Mouse (Mus musculus): ENCODE results near the gene Fam198a. TPM values are rescaled to one million over a fixed set of nuclear protein-coding genes. Genes with fewer than 3 reads are reported as not detected.

Gene Fam198a
- polyA plus RNA-seq, 1 experiment from 2014 or later, result 6.7 TPM

DNA sequence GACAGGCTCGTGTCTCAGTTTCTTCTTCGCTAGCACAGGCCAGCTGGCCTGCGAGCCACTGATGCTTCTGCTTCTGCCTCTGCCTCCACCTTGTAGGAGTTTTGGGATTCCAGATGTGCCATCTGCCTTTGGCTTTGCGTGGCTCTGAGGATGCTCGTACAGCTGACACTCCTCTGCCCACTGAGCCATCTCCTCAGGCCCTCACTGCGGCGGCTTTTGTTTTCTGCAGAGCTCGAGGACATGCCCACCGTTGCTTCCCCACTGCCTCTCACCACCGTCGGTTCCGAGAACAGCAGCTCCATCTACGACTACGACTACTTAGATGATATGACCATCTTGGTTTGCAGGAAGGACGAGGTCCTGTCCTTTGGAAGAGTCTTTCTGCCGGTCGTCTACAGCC is 42.5 kb upstream of the Fam198a start:
- 87% methylated on average over 17 of the region's 17 CpGs for WGBS
- no peak overlapping the region for H3K4me2 ChIP-seq (ENCODE audit: low read depth, low read length)
- H3K9ac ChIP-seq (ENCODE audit: low read length), result no peak overlapping the region
- no peaks in the 10 kb centered on the region for H3K4me1 ChIP-seq (ENCODE audit: control insufficient read depth, insufficient read depth, low read length)
- no peak for ATAC-seq (ENCODE audit: insufficient read depth, low FRiP score)
- H3K9me3 ChIP-seq (replicated peaks; ENCODE audit: control insufficient read depth, low read length), result no peaks in the 10 kb centered on the region
- H3K27ac ChIP-seq (ENCODE audit: low read length), result no peak overlapping the region
- no peaks in the 10 kb centered on the region for H3K27me3 ChIP-seq (ENCODE audit: control insufficient read depth, insufficient read depth, low read length)
- no peak overlapping the region for H3K4me3 ChIP-seq (replicated peaks; ENCODE audit: low read length)
- no peaks in the 10 kb centered on the region for H3K36me3 ChIP-seq (ENCODE audit: control insufficient read depth, insufficient read depth, low read length)

DNA sequence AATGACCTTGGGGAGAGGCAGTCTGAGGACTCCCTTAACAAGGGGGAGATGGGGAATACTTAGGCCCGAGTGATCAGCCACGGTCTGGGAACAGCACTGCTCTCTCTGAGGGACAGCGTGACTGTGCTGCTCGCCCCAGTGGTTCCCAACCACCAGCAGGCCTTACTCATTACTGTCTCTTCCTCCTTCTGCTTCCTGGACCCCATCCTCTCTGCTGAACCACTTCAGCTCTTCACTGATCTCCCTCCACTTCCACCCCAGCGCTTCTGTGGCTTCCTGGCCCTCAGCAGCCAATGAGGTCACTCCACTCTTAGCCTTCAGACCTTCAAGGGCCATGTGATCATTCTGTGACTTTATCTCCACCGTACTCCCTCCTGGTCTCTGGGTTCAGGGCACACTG is 41.2 kb upstream of the Fam198a start:
- Histone ChIP-seq H3K4me3 (replicated peaks; ENCODE audit: low read length) (no peak overlapping the region), H3K4me2 (ENCODE audit: low read depth, low read length) (no peak overlapping the region), H3K9ac (ENCODE audit: low read length) (no peak overlapping the region), H3K9me3 (replicated peaks; ENCODE audit: control insufficient read depth, low read length) (no peaks in the 10 kb centered on the region), H3K36me3 (ENCODE audit: control insufficient read depth, insufficient read depth, low read length) (no peaks in the 10 kb centered on the region), H3K27ac (ENCODE audit: low read length) (no peak overlapping the region), H3K4me1 (ENCODE audit: control insufficient read depth, insufficient read depth, low read length) (no peaks in the 10 kb centered on the region), H3K27me3 (ENCODE audit: control insufficient read depth, insufficient read depth, low read length) (no peaks in the 10 kb centered on the region)
- 71% methylated on average over 6 of the region's 6 CpGs for WGBS
- no peak for ATAC-seq (ENCODE audit: insufficient read depth, low FRiP score)

DNA sequence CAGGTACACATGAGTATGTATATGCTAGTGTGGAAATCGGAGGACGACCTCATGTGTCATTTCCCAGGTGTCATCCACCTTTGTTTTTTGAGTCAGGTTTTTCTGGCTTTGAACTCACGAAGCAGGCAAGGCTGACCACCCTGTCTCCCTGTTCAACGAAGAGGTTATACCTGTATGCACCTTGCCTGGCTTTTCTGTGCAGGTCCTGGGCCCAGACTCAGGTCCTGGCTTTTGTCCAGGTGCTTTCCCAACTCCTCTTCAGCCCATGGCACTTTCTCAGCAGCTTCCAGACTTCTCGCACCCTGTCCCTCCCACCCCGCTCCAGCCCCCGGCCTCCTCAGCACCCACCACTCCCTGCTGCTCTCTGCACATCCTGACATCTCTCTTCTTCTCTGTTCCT is 39.6 kb upstream of the Fam198a start:
- Histone ChIP-seq H3K36me3 (ENCODE audit: control insufficient read depth, insufficient read depth, low read length) (no peaks in the 10 kb centered on the region), H3K27me3 (ENCODE audit: control insufficient read depth, insufficient read depth, low read length) (no peaks in the 10 kb centered on the region), H3K4me3 (replicated peaks; ENCODE audit: low read length) (no peak overlapping the region), H3K9ac (ENCODE audit: low read length) (no peak overlapping the region), H3K4me2 (ENCODE audit: low read depth, low read length) (no peak overlapping the region), H3K9me3 (replicated peaks; ENCODE audit: control insufficient read depth, low read length) (no peaks in the 10 kb centered on the region), H3K27ac (ENCODE audit: low read length) (no peak overlapping the region), H3K4me1 (ENCODE audit: control insufficient read depth, insufficient read depth, low read length) (no peaks in the 10 kb centered on the region)
- WGBS, result 84% methylated on average over 7 of the region's 7 CpGs
- no peak for ATAC-seq (ENCODE audit: insufficient read depth, low FRiP score)

DNA sequence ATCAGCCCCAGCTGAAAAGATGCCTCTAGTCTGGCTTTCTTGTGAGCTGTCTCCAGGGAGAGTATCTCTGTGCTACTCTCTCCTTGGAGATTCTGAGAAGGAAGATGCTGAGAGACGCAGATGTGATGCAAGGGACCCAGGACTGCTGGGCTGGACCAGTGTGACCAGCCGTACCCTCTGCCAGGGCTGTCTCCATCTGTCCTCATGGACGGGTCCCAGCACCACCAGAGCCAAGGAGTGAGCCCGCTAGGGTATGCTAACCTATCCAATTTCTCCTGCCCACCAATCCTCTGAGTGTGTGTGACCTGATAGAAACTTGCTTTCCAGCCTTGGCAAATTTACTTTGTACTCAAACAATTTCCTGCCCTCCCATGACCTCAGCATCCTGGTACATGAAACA is 38.0 kb upstream of the Fam198a start:
- Histone ChIP-seq H3K4me1 (ENCODE audit: control insufficient read depth, insufficient read depth, low read length) (no peaks in the 10 kb centered on the region), H3K36me3 (ENCODE audit: control insufficient read depth, insufficient read depth, low read length) (no peaks in the 10 kb centered on the region), H3K27me3 (ENCODE audit: control insufficient read depth, insufficient read depth, low read length) (no peaks in the 10 kb centered on the region), H3K9me3 (replicated peaks; ENCODE audit: control insufficient read depth, low read length) (no peaks in the 10 kb centered on the region), H3K4me2 (ENCODE audit: low read depth, low read length) (no peak overlapping the region), H3K9ac (ENCODE audit: low read length) (no peak overlapping the region), H3K27ac (ENCODE audit: low read length) (no peak overlapping the region), H3K4me3 (replicated peaks; ENCODE audit: low read length) (no peak overlapping the region)
- 80% methylated on average over 4 of the region's 4 CpGs for WGBS
- ATAC-seq (ENCODE audit: insufficient read depth, low FRiP score), result no peak

DNA sequence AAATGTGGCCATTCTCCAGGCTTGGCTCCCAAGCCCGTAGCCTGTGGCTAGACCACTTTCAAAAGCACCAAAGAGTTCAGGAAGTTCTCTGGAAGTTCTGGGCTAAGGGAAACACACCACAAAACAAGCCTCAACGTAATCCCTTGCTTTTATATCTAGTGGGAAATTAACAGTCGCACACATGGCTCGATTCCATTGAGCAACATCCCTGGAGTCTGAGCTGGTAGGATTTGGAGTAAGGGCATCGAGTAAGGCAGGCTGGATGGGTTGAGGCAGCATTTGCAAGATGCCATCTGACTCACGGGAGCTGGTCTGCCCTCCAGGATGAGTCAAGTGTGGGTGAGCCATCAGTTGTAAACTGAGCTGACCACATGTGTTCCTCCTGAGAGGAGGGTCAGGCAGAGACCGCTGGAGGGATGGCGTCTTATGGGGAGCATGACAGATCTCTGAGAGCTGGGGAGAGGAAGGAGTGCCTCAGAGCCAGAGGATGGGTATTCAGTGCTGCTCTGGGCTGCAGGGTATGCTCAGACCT is 36.5 kb upstream of the Fam198a start:
- no peak overlapping the region for H3K4me3 ChIP-seq (replicated peaks; ENCODE audit: low read length)
- H3K27ac ChIP-seq (ENCODE audit: low read length), result no peak overlapping the region
- H3K27me3 ChIP-seq (ENCODE audit: control insufficient read depth, insufficient read depth, low read length), result no peaks in the 10 kb centered on the region
- no peaks in the 10 kb centered on the region for H3K36me3 ChIP-seq (ENCODE audit: control insufficient read depth, insufficient read depth, low read length)
- no peak for ATAC-seq (ENCODE audit: insufficient read depth, low FRiP score)
- 78% methylated on average over 8 of the region's 8 CpGs for WGBS
- no peak overlapping the region for H3K4me2 ChIP-seq (ENCODE audit: low read depth, low read length)
- H3K9me3 ChIP-seq (replicated peaks; ENCODE audit: control insufficient read depth, low read length), result no peaks in the 10 kb centered on the region
- H3K9ac ChIP-seq (ENCODE audit: low read length), result no peak overlapping the region
- H3K4me1 ChIP-seq (ENCODE audit: control insufficient read depth, insufficient read depth, low read length), result no peaks in the 10 kb centered on the region

DNA sequence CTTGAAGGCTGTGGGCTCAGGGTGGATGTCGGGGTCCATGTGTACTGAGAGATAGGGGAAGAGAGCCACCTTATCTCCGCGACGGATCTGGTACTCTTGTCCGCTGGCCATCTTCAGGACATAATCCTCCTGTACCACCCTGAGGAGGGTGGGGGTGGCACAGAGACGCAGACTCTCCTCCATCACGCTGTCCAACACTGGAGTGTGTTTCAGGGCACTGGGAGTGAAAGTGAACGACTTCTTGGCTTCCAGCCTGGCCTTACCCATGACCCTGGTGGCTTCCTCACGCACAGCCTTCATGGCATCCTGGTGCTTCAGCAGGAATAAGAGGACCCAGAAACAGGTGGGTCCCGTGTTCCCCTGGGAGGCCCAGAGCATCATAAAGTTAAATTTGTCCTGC is 35.7 kb upstream of the Fam198a start:
- no peak overlapping the region for H3K4me2 ChIP-seq (ENCODE audit: low read depth, low read length)
- no peak overlapping the region for H3K27ac ChIP-seq (ENCODE audit: low read length)
- WGBS, result 84% methylated on average over 10 of the region's 10 CpGs
- no peak for ATAC-seq (ENCODE audit: insufficient read depth, low FRiP score)
- H3K4me1 ChIP-seq (ENCODE audit: control insufficient read depth, insufficient read depth, low read length), result no peaks in the 10 kb centered on the region
- no peaks in the 10 kb centered on the region for H3K27me3 ChIP-seq (ENCODE audit: control insufficient read depth, insufficient read depth, low read length)
- H3K36me3 ChIP-seq (ENCODE audit: control insufficient read depth, insufficient read depth, low read length), result no peaks in the 10 kb centered on the region
- H3K4me3 ChIP-seq (replicated peaks; ENCODE audit: low read length), result no peak overlapping the region
- H3K9me3 ChIP-seq (replicated peaks; ENCODE audit: control insufficient read depth, low read length), result no peaks in the 10 kb centered on the region
- H3K9ac ChIP-seq (ENCODE audit: low read length), result no peak overlapping the region

DNA sequence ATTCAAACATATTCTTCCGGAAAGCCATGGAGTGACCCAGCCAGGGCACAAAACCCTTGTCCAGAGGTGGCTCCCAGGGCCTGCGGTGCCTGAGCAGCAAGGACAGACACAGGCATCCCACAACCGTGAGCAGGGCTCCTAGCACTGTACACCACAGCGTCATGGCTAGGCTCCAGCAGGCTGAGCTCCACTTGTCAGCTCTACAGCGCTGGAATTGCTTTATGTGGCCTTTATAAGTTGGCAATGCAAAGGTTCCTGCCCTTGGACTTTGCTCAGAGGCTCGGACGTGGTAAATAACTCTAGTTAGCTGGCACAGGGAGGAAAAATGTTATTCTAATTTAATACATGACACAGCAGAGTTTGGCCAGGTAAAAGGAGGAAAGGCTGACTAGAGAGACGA is 34.7 kb upstream of the Fam198a start, which contains the start of gene Cyp8b1:
Cyp8b1 (minus strand) TSS at position 204 of the 400 bp plus-strand sequence.
- Histone ChIP-seq H3K9me3 (replicated peaks; ENCODE audit: control insufficient read depth, low read length) (no peaks in the 10 kb centered on the region), H3K36me3 (ENCODE audit: control insufficient read depth, insufficient read depth, low read length) (no peaks in the 10 kb centered on the region), H3K4me2 (ENCODE audit: low read depth, low read length) (no peak within 1 kb of the TSS), H3K4me3 (replicated peaks; ENCODE audit: low read length) (no peak within 1 kb of the TSS), H3K27me3 (ENCODE audit: control insufficient read depth, insufficient read depth, low read length) (no peaks in the 10 kb centered on the region), H3K4me1 (ENCODE audit: control insufficient read depth, insufficient read depth, low read length) (no peaks in the 10 kb centered on the region), H3K9ac (ENCODE audit: low read length) (no peak within 1 kb of the TSS), H3K27ac (ENCODE audit: low read length) (no peak within 1 kb of the TSS)
- 64% methylated on average over 8 of the region's 8 CpGs for WGBS
- peak; percentile 77 for ATAC-seq (ENCODE audit: insufficient read depth, low FRiP score)

DNA sequence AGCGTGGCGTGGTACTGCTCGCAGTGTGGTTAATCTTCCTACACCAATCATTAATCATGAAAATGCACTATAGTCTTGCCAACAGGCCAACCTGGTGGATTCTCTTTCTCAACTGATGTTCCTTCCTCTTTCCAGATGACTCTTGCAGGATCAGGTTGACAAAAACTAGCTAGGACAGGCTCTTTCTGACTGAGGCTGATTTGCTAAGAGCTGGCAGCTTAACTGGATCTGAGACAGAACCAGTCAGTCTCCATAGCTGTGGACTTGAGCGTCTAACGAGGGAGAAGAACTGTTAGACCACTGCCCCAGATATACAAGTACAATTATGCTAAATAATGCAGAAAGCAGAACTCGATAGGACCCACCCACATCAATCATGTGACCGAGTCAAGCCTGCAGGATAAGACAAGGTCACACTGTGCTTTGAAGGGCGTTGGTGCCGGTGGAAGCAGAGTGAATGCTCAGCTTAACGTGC is 31.7 kb upstream of the Fam198a start:
- Histone ChIP-seq H3K9ac (ENCODE audit: low read length) (no peak overlapping the region), H3K27ac (ENCODE audit: low read length) (no peak overlapping the region), H3K4me2 (ENCODE audit: low read depth, low read length) (no peak overlapping the region), H3K36me3 (ENCODE audit: control insufficient read depth, insufficient read depth, low read length) (no peaks in the 10 kb centered on the region), H3K27me3 (ENCODE audit: control insufficient read depth, insufficient read depth, low read length) (no peaks in the 10 kb centered on the region), H3K4me3 (replicated peaks; ENCODE audit: low read length) (no peak overlapping the region), H3K9me3 (replicated peaks; ENCODE audit: control insufficient read depth, low read length) (no peaks in the 10 kb centered on the region), H3K4me1 (ENCODE audit: control insufficient read depth, insufficient read depth, low read length) (no peaks in the 10 kb centered on the region)
- 63% methylated on average over 10 of the region's 10 CpGs for WGBS
- ATAC-seq (ENCODE audit: insufficient read depth, low FRiP score), result no peak

DNA sequence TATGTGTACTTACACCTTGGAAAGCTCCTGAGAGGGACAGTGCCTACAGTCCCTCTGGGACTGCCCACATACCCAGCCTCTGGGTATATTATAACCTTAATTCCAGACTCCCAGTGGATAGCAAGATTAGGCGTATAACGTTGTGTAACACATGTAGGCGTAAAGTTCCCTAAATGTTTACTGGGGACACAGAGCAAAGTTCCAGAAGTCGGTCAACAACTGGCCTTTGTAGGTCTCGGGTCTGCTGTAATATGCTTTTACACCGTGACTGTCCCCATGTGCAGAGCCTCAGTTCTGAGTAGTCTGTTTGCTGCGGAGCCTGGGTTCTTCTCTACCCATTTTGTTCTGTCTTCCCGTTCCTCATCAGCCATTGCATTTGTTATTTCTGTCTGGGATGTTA is 27.3 kb upstream of the Fam198a start:
- no peak for ATAC-seq (ENCODE audit: insufficient read depth, low FRiP score)
- Histone ChIP-seq H3K27me3 (ENCODE audit: control insufficient read depth, insufficient read depth, low read length) (no peaks in the 10 kb centered on the region), H3K36me3 (ENCODE audit: control insufficient read depth, insufficient read depth, low read length) (no peaks in the 10 kb centered on the region), H3K4me3 (replicated peaks; ENCODE audit: low read length) (no peak overlapping the region), H3K4me1 (ENCODE audit: control insufficient read depth, insufficient read depth, low read length) (no peaks in the 10 kb centered on the region), H3K4me2 (ENCODE audit: low read depth, low read length) (no peak overlapping the region), H3K9me3 (replicated peaks; ENCODE audit: control insufficient read depth, low read length) (no peaks in the 10 kb centered on the region), H3K9ac (ENCODE audit: low read length) (no peak overlapping the region), H3K27ac (ENCODE audit: low read length) (no peak overlapping the region)
- WGBS, result 80% methylated on average over 8 of the region's 8 CpGs

DNA sequence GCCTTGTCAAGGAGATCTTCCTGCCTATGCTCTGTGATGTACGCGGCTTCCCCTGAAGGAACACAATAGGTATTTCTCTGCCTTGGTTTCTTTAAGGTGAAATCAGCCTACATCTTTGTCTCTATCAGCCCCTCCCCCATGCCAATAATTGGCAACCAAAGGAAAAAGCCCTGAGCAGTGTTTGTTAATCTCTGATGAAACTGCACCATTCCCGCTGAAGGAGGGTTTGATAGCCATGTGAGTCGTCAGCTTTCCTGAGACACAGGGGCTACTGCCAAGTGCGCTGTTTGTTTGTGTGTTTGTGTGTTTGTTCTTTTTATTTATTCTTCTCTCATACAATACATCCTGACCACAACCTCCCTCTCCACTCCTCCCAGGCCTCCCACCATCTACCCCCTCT is 26.9 kb upstream of the Fam198a start:
- H3K4me3 ChIP-seq (replicated peaks; ENCODE audit: low read length), result no peak overlapping the region
- no peaks in the 10 kb centered on the region for H3K27me3 ChIP-seq (ENCODE audit: control insufficient read depth, insufficient read depth, low read length)
- H3K9ac ChIP-seq (ENCODE audit: low read length), result no peak overlapping the region
- H3K9me3 ChIP-seq (replicated peaks; ENCODE audit: control insufficient read depth, low read length), result no peaks in the 10 kb centered on the region
- no peak for ATAC-seq (ENCODE audit: insufficient read depth, low FRiP score)
- H3K4me1 ChIP-seq (ENCODE audit: control insufficient read depth, insufficient read depth, low read length), result no peaks in the 10 kb centered on the region
- H3K27ac ChIP-seq (ENCODE audit: low read length), result no peak overlapping the region
- no peak overlapping the region for H3K4me2 ChIP-seq (ENCODE audit: low read depth, low read length)
- no peaks in the 10 kb centered on the region for H3K36me3 ChIP-seq (ENCODE audit: control insufficient read depth, insufficient read depth, low read length)
- 77% methylated on average over 5 of the region's 5 CpGs for WGBS

Measured in stomach, embryonic 16.5 days (tissue).